Mouse (Mus musculus) gastrocnemius, postnatal 25 days (tissue): ENCODE results near the gene Zfp12. TPM values are rescaled to one million over a fixed set of nuclear protein-coding genes. Genes with fewer than 3 reads are reported as not detected.

ENCODE experiments used
- total RNA-seq, 2 experiments: library from RNA; stranded (reverse); gene quantifications; 1 replicate in 1 of 2; 2 replicates in 1 of 2; pipeline ENCODE4 v1.2.3; 2021

The Zfp12 gene
- total RNA-seq, 2 experiments from 2014 or later: 6.7 to 8.0 TPM

Other genes starting within 250 kb of the Zfp12 start
- gene Rnf216, start 122.2 kb upstream of the Zfp12 start, total RNA-seq: 10 to 100 TPM; 14.8 to 16.1 TPM
- under 1 TPM in 1 of 2 experiments, not detected in 1; 0.05 TPM for gene Olfr718-ps1, start 87.6 kb upstream of the Zfp12 start, total RNA-seq
- gene Rbak, start 54.4 kb upstream of the Zfp12 start, total RNA-seq: 1 to 10 TPM; 3.6 to 3.7 TPM
- not detected for gene Spdye4b, start 54.1 kb upstream of the Zfp12 start, total RNA-seq
- gene Spdye4a, start 8.3 kb upstream of the Zfp12 start, total RNA-seq: not detected
- 1 to 10 TPM; 2.9 to 3.1 TPM for gene Zfp316, start 34.9 kb downstream of the Zfp12 start, total RNA-seq
- under 1 TPM in 1 of 2 experiments, not detected in 1; 0.28 TPM for gene Zfp853, start 58.5 kb downstream of the Zfp12 start, total RNA-seq
- 10 to 100 TPM in 1 of 2 experiments, 1 to 10 TPM in 1; 8.1 to 11.2 TPM for gene E130309D02Rik, start 80.2 kb downstream of the Zfp12 start, total RNA-seq
- gene Zdhhc4, start 94.1 kb downstream of the Zfp12 start, total RNA-seq: 10 to 100 TPM; 32.1 to 33.0 TPM
- not detected for gene Grid2ip, start 122.2 kb downstream of the Zfp12 start, total RNA-seq
- gene Kdelr2, start 168.7 kb downstream of the Zfp12 start, total RNA-seq: 10 to 100 TPM; 34.1 to 40.0 TPM
- 1 to 10 TPM; 6.0 to 7.2 TPM for gene Daglb, start 229.4 kb downstream of the Zfp12 start, total RNA-seq